Mouse (Mus musculus) liver, embryonic 14.5 days (tissue): ENCODE data around the gene Gng3. TPM values are rescaled to one million over a fixed set of nuclear protein-coding genes. Genes with fewer than 3 reads are reported as not detected.
A peak's percentile ranks its signal among the peaks of the same experiment; 100 is the strongest.

Source experiments
- ATAC-seq: fragments of 200-750 bp; cut with Nextera tagmentation; 2 replicates; pipeline ENCODE4 v1.8.0; 2017; ENCODE audit warnings: moderate number of reproducible peaks, mild to moderate bottlenecking, moderate library complexity; ENCODE audit not compliant: insufficient read depth
- DNase-seq, 3 experiments: peaks; one replicate each; pipeline ENCODE4 v3.0.0-alpha.2; 2012 to 2013; ENCODE audit warnings: low read depth in 3 of 3, low spot score in 3 of 3
- H3K27ac ChIP-seq: fragments of 300-500 bp; sonication (generic); 2 replicates; pipeline ENCODE4 v1.5.1; 2014; ENCODE audit warnings: moderate library complexity, mild to moderate bottlenecking, control low read depth, inconsistent platforms
- H3K27me3 ChIP-seq: fragments of 300-500 bp; sonication (generic); 2 replicates; pipeline ENCODE4 v1.6.1; 2014; ENCODE audit warnings: mild to moderate bottlenecking, low read length, moderate library complexity; ENCODE audit not compliant: control insufficient read depth, insufficient read depth
- H3K36me3 ChIP-seq: fragments of 300-500 bp; sonication (generic); replicated peaks from 2 replicates; pipeline ENCODE4 v1.6.1; 2014; ENCODE audit warnings: low read depth; ENCODE audit not compliant: control insufficient read depth, insufficient read depth
- H3K4me1 ChIP-seq, 2 experiments: fragments of 200-500 bp in 1 of 2; fragments of 300-500 bp in 1 of 2; sonication (generic) in 1 of 2; replicated peaks; 2 replicates each; pipeline ENCODE4 v1.6.1; 2012 to 2014; ENCODE audit warnings: antibody characterized with exemption in 1 of 2, inconsistent platforms in 1 of 2, low read length in 1 of 2; ENCODE audit not compliant: control insufficient read depth in 2 of 2, insufficient read depth in 2 of 2
- H3K4me2 ChIP-seq: fragments of 300-500 bp; sonication (generic); 2 replicates; pipeline ENCODE4 v1.6.1; 2014; ENCODE audit warnings: low read depth, mild to moderate bottlenecking, control low read depth, moderate library complexity
- H3K4me3 ChIP-seq, 2 experiments: fragments of 200-500 bp in 1 of 2; fragments of 300-500 bp in 1 of 2; sonication (generic) in 1 of 2; 2 replicates each; pipeline ENCODE4 v1.5.1; 2012 to 2014; ENCODE audit warnings: low read depth in 2 of 2, low read length in 2 of 2, mild to moderate bottlenecking in 2 of 2, control low read depth in 1 of 2, inconsistent platforms in 1 of 2, moderate library complexity in 1 of 2; ENCODE audit not compliant: insufficient read depth in 1 of 2
- H3K9ac ChIP-seq: fragments of 300-500 bp; sonication (generic); replicated peaks from 2 replicates; pipeline ENCODE4 v1.6.1; 2014; ENCODE audit warnings: mild to moderate bottlenecking, control low read depth, moderate library complexity
- H3K9me3 ChIP-seq: fragments of 300-500 bp; sonication (generic); 2 replicates; pipeline ENCODE4 v1.6.1; 2016; ENCODE audit warnings: low read length, mixed read lengths; ENCODE audit not compliant: control insufficient read depth
- CTCF ChIP-seq: IDR thresholded peaks from 2 replicates; pipeline ENCODE4 v1.5.1; 2016; ENCODE audit warnings: antibody characterized with exemption, low read depth, control low read depth
- EP300 ChIP-seq: IDR thresholded peaks from 2 replicates; pipeline ENCODE4 v1.6.1; 2016; ENCODE audit warnings: antibody characterized with exemption, low read depth
- WGBS: fragments of 180-500 bp; shearing (Covaris S2); extraction: QIAGEN DNeasy Blood & Tissue Kit; methylation state at CpG from one replicate; pipeline ENCODE4 v1.1.7; 2014; ENCODE audit not compliant: insufficient replicate concordance; 5-methylcytosine and 5-hydroxymethylcytosine counted together
- polyA plus RNA-seq, 2 experiments: library from polyadenylated mRNA; depleted of rRNA in 1 of 2; stranded (reverse) in 1 of 2; unstranded in 1 of 2; fragments of >200 nt; fragmentation: Nextera tagmentation in 1 of 2; extraction: Ambion mirVana in 1 of 2; gene quantifications; 2 replicates each; pipeline versions ENCODE4 v1.2.1 to v1.2.3; 2012 to 2014

Gene Gng3
- polyA plus RNA-seq, 2 experiments, result 0.04 to 0.14 TPM

DNA sequence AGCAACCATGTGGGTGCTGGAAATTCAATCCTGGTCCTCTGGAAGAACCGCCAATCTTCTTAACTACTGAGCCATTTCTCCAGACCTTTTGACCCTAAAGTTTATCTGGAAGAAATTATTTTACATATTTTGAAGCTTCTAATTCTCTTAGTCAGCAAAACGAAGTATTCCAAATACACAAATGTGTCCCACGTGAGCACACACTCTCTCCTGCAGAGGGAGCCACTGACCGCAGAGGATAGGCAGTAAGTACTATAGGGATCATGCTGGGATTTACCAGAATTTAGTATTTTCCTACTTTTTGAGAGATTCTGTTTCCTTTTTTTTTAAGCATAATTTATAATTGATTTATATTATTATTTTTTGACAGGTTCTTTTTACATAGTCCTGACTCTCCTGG is 18.7 kb upstream of the Gng3 start:
- DNase-seq (no peak), ATAC-seq (no peak)
- H3K36me3 ChIP-seq, result no peaks in the 10 kb centered on the region
- H3K4me2 ChIP-seq, result no peak overlapping the region
- H3K27me3 ChIP-seq, result no peaks in the 10 kb centered on the region
- no peaks in the 10 kb centered on the region for H3K9me3 ChIP-seq
- no peak overlapping the region for H3K4me3 ChIP-seq
- no peak overlapping the region for H3K9ac ChIP-seq
- WGBS, result 27% methylated on average over 4 of the region's 4 CpGs
- TF ChIP-seq CTCF (peak; percentile 78), EP300 (no peak)
- no peak overlapping the region for H3K27ac ChIP-seq
- H3K4me1 ChIP-seq, result no peaks in the 10 kb centered on the region

DNA sequence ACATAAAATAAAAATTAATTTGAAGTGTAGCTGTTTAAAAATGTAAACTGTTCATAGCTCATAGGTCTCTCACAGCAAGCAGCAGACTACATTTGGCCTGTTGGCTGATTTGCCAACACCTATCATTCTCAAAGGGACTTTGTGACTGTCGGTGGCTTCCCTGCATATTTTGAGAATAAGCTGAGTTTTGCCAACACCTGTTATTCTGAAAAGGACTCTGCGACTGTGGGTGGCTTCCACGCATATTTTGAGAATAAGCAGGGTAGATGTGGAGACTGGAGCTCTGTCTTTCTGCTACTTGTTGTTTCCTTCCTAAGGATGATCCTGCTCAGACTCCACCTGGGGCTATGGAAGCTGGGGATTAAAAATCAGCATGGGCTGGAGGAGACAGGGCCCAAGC is 14.1 kb upstream of the Gng3 start:
- 73% methylated on average over 3 of the region's 3 CpGs for WGBS

DNA sequence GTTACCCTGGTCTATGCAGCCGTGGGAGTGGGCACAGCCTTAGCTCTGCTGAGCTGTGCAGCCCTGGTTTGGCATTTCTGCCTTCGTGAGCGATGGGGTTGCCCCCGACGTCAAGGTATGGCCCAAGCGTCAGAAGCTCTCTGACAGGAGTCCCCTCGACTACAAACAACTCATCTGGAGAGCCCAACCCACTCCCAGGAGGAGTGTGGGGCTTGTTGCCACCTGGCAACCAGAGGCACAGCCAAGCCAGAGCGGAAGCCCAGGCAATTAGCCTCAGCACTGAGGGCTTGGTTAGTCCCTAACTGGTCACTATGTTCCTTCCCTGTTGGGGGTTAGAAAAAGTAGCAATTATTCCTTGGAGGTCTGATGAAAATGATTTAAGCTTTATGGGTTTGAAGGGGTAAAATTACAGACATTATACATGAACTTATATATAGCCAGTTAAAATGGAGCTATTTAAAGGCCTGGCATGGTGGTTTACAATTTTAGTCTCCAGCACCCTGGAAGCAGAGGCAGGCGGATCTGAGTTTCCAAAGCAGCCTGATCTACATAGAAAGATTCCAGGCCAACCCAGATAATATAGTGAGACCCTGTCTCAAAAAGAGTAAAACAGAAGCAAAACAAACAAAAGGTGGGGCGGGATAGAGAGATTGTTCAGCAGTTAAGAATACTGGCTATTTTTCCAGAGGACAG is 13.4 kb upstream of the Gng3 start:
- H3K27me3 ChIP-seq, result no peaks in the 10 kb centered on the region
- no peak overlapping the region for H3K4me3 ChIP-seq
- 0 out of 4 replicates have a peak, but pooled peaks cover 0 to 4% of the 10 kb centered on the region in 2 experiments for H3K4me1 ChIP-seq
- ATAC-seq (no peak), DNase-seq (no peak)
- TF ChIP-seq EP300 (no peak), CTCF (no peak)
- no peak overlapping the region for H3K4me2 ChIP-seq
- no peak overlapping the region for H3K9ac ChIP-seq
- H3K36me3 ChIP-seq, result no peaks in the 10 kb centered on the region; the same call in 1 of the 2 replicates
- 57% methylated on average over 10 of the region's 10 CpGs for WGBS
- H3K9me3 ChIP-seq, result no peaks in the 10 kb centered on the region
- no peak overlapping the region for H3K27ac ChIP-seq

More for the DNA sequence above, 14.1 kb upstream of the Gng3 start:
- no peak overlapping the region for H3K9ac ChIP-seq
- TF ChIP-seq CTCF, result no peak
- TF ChIP-seq EP300, result no peak
- H3K4me1 ChIP-seq, result 0 out of 4 replicates have a peak, but pooled peaks cover 0 to 4% of the 10 kb centered on the region in 2 experiments
- no peaks in the 10 kb centered on the region for H3K36me3 ChIP-seq
- H3K27ac ChIP-seq, result no peak overlapping the region
- DNase-seq (no peak), ATAC-seq (no peak)
- no peak overlapping the region for H3K4me3 ChIP-seq
- no peak overlapping the region for H3K4me2 ChIP-seq
- H3K9me3 ChIP-seq, result no peaks in the 10 kb centered on the region
- H3K27me3 ChIP-seq, result no peaks in the 10 kb centered on the region

DNA sequence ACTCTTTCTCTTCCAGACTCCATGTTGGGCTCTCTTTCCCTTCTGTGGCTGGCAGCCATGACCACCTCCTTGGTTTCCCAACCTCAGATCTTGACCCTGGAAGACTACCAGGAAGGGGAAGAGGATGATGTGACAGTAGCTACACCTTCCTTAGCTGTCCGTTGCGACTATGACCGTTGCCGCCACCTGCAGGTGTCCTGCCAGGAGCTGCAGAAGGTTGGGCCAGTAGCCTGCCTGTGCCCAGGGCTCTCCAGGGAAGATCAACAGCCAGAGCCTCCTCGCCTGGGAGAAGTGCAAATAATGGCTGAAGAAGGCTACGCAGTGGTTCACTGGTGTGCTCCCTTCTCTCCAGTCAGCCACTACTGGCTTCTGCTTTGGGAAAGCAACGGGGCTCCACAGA is 12.6 kb upstream of the Gng3 start:
- H3K9ac ChIP-seq, result no peak overlapping the region
- ATAC-seq (no peak), DNase-seq (no peak)
- no peak overlapping the region for H3K27ac ChIP-seq
- no peak overlapping the region for H3K4me2 ChIP-seq
- 40% methylated on average over 7 of the region's 7 CpGs for WGBS
- H3K4me1 ChIP-seq, result 0 out of 4 replicates have a peak, but pooled peaks cover 0 to 4% of the 10 kb centered on the region in 2 experiments
- no peaks in the 10 kb centered on the region for H3K9me3 ChIP-seq
- H3K27me3 ChIP-seq, result no peaks in the 10 kb centered on the region
- H3K4me3 ChIP-seq, result no peak overlapping the region
- peak; percentile 42; the same call in 1 of the 2 replicates for TF ChIP-seq CTCF
- TF ChIP-seq EP300, result no peak
- peaks cover 3% of the 10 kb centered on the region for H3K36me3 ChIP-seq

DNA sequence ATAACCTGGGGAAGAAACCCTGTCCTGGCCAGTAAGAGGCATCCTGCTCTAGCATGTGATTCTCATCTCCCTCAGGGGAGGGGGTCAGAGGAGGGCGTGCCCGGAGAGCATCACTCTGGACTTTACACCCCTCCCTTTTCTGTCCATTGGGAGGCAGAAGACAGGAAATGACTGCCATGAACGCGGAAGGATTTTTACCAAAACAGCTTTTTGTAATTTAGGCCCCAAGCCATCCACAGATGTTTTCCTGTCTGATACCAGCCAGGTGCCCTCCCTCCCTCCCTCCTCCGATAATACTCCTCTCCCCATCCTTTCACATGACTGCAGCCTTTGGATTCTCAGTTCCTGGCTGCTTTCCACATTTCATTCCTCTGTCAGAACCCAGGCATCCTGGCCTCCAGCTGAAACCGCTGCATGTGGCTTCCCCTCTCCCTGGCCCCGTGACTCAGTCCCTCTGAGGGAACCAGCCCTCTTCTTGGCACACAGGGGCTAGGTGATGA is 11.5 kb upstream of the Gng3 start, which contains the start of gene Lrrn4cl:
TSS of gene Lrrn4cl (plus strand) at position 367 of the 500 bp plus-strand sequence.
- Histone ChIP-seq H3K36me3 (peaks cover 8% of the 10 kb centered on the region), H3K27me3 (no peaks in the 10 kb centered on the region), H3K9me3 (no peaks in the 10 kb centered on the region), H3K4me2 (no peak within 1 kb of the TSS), H3K4me3 (no peak within 1 kb of the TSS), H3K4me1 (0 out of 4 replicates have a peak, but pooled peaks cover 0 to 4% of the 10 kb centered on the region in 2 experiments), H3K9ac (no peak within 1 kb of the TSS), H3K27ac (no peak within 1 kb of the TSS)
- TF ChIP-seq EP300 (no peak), CTCF (no peak)
- no peak for ATAC-seq
- 40% methylated on average over 7 of the region's 7 CpGs for WGBS
- DNase-seq, result no peak
